Mouse (Mus musculus): ENCODE results near the gene Skint3. TPM values are rescaled to one million over a fixed set of nuclear protein-coding genes. Genes with fewer than 3 reads are reported as not detected.
"Not testable (repeated sequence)": the region's sequence is repeated elsewhere in the genome, so short reads cannot be mapped to it uniquely, and the experiment has no call there.

The Skint3 gene
- polyA plus RNA-seq (2012; ENCODE audit: insufficient read depth, insufficient read length, missing spikeins): 0.36 TPM in 1 of 2 replicates, not detected in the other

DNA sequence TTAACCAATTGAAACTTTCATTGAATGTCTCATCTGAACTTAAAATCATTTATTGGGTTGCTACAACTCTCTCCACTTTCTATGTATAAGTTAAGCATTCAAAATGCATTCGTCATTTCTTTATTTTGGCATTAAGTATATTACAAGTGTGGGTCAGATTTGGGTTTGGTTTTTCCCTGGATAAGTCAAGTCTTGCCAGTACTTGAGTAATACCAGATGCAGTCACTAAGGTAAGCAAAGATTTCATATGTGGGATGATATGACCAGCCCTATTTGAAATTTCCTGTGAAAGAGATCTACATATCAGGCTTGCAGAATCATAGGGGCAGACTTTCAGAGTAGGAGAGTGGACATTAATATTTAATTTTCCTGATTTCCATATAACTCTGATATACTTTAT is at the start of gene Skint3:
Gene Skint3 (plus strand): TSS at position 301 of the 400 bp plus-strand sequence.
- Histone ChIP-seq H3K27ac (replicated peaks; ENCODE audit: low read depth, low read length) (no peak within 1 kb of the TSS), H3K4me3 (ENCODE audit: insufficient read depth, low read depth, low read length) (no peak within 1 kb of the TSS), H3K4me1 (ENCODE audit: control insufficient read depth, insufficient read depth, insufficient read length, low read length) (no peaks in the 10 kb centered on the region)

DNA sequence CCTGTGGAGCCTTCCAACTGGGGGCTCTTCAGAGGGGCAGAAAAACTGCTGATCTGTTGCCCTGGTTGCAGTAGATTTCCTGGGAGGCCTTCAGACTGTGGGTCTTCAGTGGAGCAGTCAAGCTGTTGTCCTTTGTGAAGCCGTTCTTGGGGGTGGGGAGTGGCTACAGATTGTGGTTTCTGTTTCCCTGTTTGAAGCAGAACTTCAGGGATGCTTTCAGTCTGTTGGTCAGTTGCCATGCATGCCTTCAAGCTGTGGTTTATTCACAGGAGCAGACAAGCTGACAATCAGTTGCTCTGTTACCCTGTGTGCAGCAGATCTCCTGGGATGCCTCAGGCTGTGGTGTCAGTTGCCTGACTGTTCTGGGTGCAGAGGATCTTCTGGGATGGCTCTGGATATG is 11.4 kb downstream of the Skint3 start:
- Histone ChIP-seq H3K4me3 (ENCODE audit: insufficient read depth, low read depth, low read length) (no peak overlapping the region), H3K27ac (replicated peaks; ENCODE audit: low read depth, low read length) (no peak overlapping the region)

DNA sequence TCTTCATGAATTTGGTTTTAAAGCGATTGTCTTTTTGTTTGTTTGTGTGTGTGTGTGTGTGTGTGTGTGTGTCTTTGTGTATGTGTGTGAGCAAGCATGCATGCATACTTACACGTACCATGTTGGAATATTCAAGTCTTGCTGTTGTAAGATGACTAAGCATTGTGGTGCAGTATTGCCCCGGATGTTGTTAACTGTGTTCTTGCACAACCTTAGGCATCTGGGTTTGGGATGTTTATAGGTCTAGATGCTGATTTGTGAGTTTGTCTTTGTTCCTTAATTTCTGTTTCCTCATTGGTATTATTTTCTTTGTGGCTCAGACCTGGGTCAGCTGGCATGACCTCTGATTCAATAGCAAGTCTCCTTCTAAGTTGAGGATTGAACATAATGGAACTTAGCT is 11.9 kb downstream of the Skint3 start:
- Histone ChIP-seq H3K4me1 (ENCODE audit: control insufficient read depth, insufficient read depth, insufficient read length, low read length) (no peaks in the 10 kb centered on the region), H3K4me3 (ENCODE audit: insufficient read depth, low read depth, low read length) (no peak overlapping the region), H3K27ac (replicated peaks; ENCODE audit: low read depth, low read length) (no peak overlapping the region)

More for the DNA sequence above, 11.4 kb downstream of the Skint3 start:
- no peaks in the 10 kb centered on the region for H3K4me1 ChIP-seq (ENCODE audit: control insufficient read depth, insufficient read depth, insufficient read length, low read length)

DNA sequence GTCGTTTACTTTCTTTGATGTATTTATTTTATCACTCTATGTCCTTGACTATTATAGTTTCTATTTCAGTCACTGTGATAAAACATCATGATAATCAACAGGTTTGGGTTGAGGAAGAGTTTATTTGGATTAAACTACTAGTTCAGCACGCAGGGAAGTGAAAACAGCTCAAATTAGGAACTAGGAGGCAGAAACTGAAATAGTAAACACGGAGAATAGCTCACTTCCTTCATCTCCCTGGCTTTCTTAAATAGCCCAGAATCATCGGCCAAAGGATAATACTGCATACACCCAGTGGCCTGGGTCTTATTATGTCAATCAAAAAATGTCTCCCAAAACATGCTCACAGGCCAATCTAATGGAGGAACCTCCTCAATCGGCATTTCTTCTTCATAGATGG is 24.0 kb downstream of the Skint3 start:
- no peak overlapping the region for H3K27ac ChIP-seq (replicated peaks; ENCODE audit: low read depth, low read length)
- H3K4me1 ChIP-seq (ENCODE audit: control insufficient read depth, insufficient read depth, insufficient read length, low read length): no peaks in the 10 kb centered on the region

DNA sequence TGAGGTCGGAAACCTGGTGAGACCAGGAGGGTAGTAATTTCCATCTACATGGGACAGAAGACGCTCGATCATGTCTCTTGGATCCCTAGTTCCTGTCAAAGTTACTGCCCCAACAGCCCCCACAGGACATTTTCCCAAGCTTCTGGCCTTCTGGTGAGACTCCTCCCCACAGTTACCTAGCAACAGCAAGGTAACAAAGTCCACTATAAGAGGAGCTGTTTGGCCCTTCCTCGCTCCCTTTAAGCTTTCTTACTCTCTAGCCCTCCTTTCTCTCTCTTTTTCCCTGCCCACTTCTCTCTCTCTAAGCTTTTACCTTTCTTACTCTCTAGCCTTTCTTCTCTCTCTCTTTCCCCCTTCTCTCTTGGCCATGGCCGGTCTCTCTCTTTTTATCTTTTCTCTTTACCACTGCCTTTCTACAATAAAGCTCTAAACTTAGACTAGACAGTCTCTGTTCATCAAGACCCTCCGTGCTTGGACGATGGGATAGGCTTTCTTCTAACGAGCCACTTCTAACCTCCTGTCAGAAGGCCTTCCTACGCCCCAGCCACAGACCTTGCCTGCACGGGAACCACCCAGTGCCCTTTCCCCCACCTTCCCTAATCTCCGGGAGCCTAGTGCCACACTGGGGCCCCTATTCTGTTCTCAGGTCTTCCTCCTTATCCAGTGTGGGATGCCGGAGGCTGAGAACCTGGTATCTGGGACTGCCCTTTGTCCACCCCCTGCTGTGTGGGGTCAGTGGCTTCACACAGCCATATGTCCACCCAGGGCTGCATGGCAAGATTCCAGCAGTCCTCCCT is 55.3 kb downstream of the Skint3 start:
- Histone ChIP-seq H3K4me1 (ENCODE audit: control insufficient read depth, insufficient read depth, insufficient read length, low read length) (no peaks in the 10 kb centered on the region), H3K27ac (replicated peaks; ENCODE audit: low read depth, low read length) (no peak overlapping the region), H3K4me3 (ENCODE audit: insufficient read depth, low read depth, low read length) (no peak overlapping the region)

More for the DNA sequence above, 24.0 kb downstream of the Skint3 start:
- no peak overlapping the region for H3K4me3 ChIP-seq (ENCODE audit: insufficient read depth, low read depth, low read length)

DNA sequence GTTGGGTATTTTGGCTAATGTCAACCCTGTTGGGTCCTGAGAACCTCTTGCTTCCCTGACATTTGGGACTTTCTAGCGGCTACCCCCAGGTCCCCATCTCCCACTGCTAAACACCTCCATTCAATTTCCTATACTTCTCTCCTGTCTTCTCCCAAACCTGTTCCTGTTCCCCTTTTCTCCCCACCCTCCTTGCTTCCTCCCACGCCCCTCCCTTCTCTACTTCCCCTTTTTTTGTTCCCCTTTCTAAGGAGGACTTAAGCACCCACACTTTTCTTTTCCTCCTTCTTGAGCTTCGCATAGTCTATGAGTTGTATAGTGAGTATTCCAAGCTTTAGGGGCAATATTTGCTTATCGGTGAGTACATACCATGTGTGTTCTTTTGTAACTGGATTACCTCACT is 56.4 kb downstream of the Skint3 start:
- no peaks in the 10 kb centered on the region for H3K4me1 ChIP-seq (ENCODE audit: control insufficient read depth, insufficient read depth, insufficient read length, low read length)
- no peak overlapping the region for H3K4me3 ChIP-seq (ENCODE audit: insufficient read depth, low read depth, low read length)
- no peak overlapping the region for H3K27ac ChIP-seq (replicated peaks; ENCODE audit: low read depth, low read length)

DNA sequence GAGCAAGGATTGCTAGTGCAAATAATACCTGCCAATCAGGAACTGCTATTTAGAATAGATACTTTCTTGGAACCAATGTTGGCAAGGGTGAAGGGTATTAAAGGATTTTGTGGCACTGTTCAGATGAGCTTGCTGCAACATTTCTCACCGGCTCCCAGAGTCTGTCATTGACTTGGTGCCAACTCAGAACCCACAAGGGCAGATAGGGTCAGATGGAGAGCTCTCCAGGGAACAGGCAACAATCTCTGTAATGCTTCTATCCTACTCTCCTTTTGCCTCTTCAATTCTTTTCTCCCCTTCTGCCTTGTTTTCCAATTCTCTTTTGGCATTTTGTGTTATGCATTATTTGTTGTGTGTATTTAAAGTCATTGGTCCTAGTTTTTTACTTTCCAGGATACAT is 70.3 kb downstream of the Skint3 start:
- H3K27ac ChIP-seq (replicated peaks; ENCODE audit: low read depth, low read length): no peak overlapping the region
- no peaks in the 10 kb centered on the region for H3K4me1 ChIP-seq (ENCODE audit: control insufficient read depth, insufficient read depth, insufficient read length, low read length)
- H3K4me3 ChIP-seq (ENCODE audit: insufficient read depth, low read depth, low read length): no peak overlapping the region

DNA sequence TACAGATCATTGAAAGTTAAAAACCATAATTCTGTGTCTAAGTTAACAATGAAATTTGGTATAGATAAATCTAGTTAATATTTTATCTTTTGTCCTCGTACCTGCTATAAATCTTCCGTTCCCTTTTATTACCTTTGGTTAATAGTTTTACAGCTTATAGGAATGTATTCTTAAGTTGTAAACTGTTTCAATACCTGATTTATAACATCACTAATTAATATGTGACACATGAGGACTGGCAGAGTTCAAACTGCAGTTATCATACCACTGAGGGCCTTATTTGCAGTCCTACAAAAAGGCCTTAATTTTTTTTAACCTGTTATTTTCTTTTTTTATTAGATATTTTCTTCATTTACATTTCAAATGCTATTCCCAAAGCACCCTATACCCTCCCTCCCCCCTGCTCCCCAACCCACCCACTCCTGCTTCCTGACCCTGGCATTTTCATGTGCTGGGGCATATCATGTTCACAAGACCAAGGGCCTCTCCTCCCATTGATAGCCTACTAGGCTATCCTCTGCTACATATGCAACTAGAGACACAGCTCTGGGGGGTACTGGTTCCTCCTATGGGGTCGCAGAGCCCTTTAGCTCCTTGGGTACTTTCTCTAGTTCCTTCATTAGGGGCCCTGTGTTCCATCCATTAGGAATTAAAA is 70.9 kb downstream of the Skint3 start:
- Histone ChIP-seq H3K4me3 (ENCODE audit: insufficient read depth, low read depth, low read length) (no peak overlapping the region), H3K4me1 (ENCODE audit: control insufficient read depth, insufficient read depth, insufficient read length, low read length) (no peaks in the 10 kb centered on the region), H3K27ac (replicated peaks; ENCODE audit: low read depth, low read length) (no peak overlapping the region)

DNA sequence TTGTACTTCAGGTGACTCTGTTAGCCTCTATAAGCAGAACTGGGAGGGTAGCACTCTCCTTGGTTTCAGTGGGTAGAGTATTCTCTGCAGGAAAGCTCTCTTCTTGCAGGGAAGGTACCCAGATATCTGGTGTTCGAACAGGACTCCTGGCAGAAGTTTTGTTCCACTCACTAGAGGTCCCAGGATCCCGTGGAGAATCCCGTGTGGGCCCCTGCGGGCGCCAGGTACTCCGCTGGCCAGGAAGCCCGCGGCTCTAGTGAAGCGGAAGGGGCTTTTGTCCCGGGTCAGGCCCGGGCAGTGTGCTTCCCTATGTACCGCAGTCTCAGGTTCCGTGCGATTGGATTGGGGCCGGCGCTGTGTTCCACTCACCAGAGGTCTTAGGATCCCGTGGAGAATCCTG is 117.1 kb downstream of the Skint3 start:
- not testable (repeated sequence) for H3K4me3 ChIP-seq (ENCODE audit: insufficient read depth, low read depth, low read length); H3K27ac ChIP-seq (replicated peaks; ENCODE audit: low read depth, low read length); H3K4me1 ChIP-seq (ENCODE audit: control insufficient read depth, insufficient read depth, insufficient read length, low read length)

Other genes starting within 250 kb of the Skint3 start
- gene Skint1, start 226.0 kb upstream of the Skint3 start, polyA plus RNA-seq (2012; ENCODE audit: insufficient read depth, insufficient read length, missing spikeins): not detected in 2 replicates
- gene Skint4, start 160.2 kb upstream of the Skint3 start, polyA plus RNA-seq (2012; ENCODE audit: insufficient read depth, insufficient read length, missing spikeins): not detected in 2 replicates
- not detected in 2 replicates for gene Skint9, start 201.7 kb downstream of the Skint3 start, polyA plus RNA-seq (2012; ENCODE audit: insufficient read depth, insufficient read length, missing spikeins)